Mouse (Mus musculus): ENCODE data around the gene Cmtm1.
A peak's percentile ranks its signal among the peaks of the same experiment; 100 is the strongest.
"Not testable (repeated sequence)": the region's sequence is repeated elsewhere in the genome, so short reads cannot be mapped to it uniquely, and the experiment has no call there.

Gene Cmtm1

DNA sequence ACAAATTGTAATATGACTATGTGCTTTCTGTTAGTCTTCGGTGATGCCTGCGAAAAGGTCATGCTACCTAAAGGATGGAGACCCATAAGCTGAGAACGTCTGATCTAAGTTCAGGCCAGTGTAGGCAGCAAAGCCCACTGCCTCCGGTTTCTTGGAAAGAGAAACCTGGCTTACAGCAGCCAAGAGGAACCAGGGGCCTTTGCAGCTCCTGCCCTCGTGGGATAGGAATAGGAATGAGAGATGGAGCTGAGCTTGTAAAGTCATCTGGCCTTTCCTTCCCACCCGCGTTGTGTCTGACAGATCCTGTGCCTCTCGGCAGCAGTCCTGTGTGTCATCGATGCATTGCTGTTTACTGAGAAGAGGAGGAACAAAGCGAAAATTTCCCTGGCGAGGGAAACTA, 11.3 kb upstream of the Cmtm1 start, which contains the start of gene Gm11020:
Gm11020 (plus strand) TSS at position 301 of the 400 bp plus-strand sequence.
- not testable (repeated sequence) for DNase-seq (ENCODE audit: low read depth)

DNA sequence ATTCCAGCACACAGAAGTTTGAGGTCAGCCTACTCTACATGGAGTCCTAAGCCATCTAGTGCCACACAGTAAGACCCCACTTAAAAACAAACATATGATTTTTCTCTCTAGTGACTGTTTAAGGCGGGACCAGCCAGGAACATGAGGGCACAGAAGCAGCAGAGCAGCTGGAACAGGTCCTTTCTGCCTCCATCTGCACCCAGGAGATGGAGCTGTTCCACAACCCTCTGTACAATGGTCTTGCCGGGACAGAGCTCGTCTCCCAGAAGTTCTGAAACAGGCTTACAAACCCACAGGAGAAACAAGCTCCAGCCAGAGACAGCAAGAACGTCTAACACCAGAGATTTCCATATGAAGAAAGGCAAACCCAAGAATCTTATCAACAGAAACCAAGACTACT, 3.4 kb upstream of the Cmtm1 start:
- DNase-seq (ENCODE audit: low read depth) = no peak

DNA sequence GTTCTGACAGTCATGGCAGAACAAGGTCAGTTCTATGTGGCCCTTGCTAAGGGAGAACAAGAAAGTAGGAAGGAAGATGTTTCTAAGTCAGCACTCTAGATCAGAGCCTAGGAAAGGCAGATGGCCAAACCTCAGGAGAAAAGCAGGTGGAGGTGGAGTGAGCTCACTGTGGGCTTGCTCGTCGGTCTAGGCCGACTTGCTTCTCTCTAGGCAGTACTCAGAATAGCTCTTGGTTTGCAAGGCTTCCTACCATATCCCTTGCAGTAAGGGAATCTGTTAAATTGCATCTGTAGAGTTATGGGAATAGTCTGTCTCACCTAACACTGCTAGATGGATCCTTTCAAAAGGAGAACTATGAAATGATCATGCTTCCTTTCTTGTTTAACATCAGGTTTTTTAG, 2.1 kb upstream of the Cmtm1 start:
- not testable (repeated sequence) for DNase-seq (ENCODE audit: low read depth)

DNA sequence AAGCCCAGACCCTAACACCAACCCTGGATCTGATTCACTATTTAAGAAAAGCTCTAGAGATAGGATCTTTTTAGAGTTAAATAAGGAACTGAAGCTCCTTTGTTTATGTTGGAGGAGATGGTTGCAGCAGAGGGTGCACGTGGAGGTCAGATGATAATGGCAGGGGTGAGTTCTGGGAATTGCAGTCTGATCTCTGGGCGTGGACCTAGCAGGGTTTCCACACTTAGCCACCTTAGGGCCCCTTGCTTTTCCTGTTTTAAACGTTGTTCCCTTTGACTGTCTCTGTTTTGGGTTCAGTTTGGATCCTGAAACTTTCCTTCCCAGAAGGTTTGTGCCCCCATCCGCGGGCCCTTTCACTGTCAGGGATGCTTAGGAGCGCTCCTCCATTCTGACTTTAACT, 1.6 kb downstream of the Cmtm1 start:
- not testable (repeated sequence) for DNase-seq (ENCODE audit: low read depth)

DNA sequence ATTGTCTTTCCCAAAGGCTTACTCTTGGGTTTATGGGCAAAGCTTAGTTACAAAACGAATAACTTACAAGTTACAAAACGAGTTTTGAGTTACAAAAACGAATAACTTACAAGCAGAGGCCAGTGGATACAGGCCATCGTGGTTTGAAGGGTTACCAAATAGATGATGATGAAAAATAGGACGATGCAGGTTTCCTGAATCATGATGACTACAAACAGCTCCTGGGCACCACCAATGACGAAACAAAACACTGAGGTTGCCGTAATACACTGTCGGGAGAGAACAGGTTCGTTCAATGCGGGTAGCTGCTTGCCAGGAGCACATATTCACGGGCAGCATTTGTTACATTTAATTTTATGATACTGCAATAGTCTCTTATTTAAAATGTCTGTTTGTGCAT, 5.0 kb downstream of the Cmtm1 start:
- DNase-seq (ENCODE audit: low read depth) = no peak

DNA sequence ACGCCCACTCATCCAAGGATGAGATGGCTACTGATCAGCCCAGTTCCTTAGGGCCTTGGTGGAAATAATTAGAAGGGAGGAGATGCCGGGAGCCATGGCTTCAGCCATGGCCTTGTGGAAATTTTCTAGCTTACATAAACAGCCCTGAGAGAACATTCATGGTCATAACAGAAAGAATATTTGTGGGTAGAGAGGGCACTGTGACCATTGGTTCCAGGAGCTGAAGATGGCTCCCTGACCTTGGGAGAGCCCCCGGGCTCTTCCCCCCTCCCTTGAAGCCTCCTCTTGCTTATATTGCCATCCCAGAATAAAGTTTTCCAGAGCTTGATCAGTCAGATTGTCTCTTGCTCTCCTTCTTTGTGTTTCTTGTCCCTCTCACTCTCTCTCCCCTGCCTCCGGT, 7.4 kb downstream of the Cmtm1 start:
- not testable (repeated sequence) for DNase-seq (ENCODE audit: low read depth)

DNA sequence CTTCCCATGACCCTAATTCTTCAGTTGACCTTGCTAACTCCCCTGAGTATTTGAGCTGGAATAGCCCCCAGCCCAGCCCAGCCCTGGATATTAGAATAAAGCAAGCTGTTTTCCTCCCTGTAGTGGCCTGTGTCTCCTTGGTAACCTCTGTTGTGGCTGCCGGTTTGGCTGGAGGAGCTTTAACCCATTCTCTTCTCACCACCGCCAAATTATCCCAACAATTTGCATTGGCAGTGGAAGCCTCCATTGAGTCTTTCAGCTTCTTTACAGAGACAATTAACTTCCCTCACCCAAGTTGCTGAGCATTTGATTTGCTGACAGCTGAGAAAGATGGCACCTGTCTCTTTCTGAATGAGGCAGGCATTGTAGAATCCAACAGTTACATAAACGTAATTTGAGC, 8.4 kb downstream of the Cmtm1 start:
- DNase-seq (ENCODE audit: low read depth) = not testable (repeated sequence)

DNA sequence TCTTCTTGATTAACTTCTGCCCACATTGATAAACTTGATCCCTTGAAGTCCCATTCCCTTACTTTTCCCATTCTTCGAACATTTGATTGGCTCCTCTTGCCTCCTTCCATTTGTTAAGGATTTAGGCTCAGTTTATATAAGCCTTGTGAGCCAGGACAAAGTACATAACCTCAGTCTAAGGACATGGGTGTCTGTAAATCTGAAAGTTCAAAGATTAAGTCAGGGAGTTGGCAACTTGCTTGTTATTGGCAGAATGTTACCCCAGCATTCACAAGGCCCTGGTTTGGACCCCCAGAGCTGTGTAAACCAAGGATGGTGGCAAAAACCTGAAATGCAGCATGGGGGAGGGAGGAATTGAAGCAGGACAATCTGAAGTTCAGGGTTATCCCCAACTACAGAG, 15.5 kb downstream of the Cmtm1 start:
- DNase-seq (ENCODE audit: low read depth) = no peak

DNA sequence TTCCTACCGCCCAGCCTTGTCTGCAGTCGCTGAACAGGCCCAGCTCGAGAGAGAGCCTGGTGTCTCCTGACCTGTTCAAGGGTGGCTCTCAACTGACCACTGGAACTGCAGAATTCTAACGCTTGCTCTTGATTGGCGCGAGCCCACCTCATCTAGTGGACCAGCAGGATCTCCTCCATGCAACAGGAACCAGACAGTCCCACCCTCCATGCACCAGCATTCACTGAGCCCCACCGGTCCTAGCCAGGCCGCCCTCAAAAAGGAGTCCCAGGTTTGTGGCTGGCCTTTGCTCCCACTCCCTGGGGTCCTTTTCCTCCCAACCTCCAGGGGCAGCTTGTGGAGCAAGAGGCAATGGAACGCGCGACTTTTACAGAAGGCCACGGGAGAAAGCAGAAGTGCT, 16.9 kb downstream of the Cmtm1 start, which contains the start of gene Cmtm2a:
Cmtm2a (minus strand) TSS at position 101 of the 400 bp plus-strand sequence.
- DNase-seq (ENCODE audit: low read depth) = not testable (repeated sequence)

DNA sequence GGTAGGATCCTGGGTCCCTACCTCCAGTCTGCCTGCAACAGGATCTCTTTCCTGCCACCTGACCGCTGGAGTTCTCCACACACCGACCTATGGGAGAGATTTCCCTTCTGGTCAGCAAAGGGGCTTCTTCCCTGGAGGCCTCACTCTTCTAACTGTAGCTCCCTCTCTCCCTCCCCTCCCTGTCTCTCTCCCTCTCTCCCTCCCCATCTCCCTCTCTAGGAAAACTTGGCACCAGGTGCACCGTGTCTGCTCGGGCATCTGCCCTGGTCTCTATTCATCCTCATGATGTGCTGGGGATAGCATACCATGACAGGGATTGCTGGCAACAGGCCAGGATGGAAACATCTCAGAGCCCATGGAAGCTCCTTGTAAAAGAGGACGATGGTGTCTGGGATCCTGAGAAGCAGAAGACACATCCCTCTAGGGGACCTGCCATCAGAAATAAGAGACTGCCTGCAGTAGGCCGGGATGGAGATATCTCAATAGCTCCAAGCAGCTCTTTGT, 41.0 kb downstream of the Cmtm1 start:
- DNase-seq (ENCODE audit: low read depth) = no peak

DNA sequence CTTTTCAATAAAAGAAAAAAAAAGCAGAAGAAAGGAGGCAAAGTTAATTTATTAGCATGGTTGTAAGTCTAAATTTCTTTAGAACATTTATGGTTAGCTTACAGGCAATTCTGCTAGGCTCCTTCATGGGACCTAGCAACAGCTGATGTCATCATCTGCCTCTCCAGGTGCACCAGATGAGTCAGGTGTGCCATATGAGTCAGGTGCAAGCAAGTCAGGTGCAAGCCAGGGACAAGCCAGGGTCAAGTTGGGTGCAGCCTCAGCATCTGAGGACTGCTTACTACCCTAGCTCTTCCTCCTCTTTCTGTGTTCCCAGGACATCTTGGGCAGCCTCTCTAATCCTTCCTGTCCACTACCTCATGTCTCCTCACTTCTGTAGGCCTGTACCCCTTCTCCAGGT, 41.6 kb downstream of the Cmtm1 start:
- no peak for DNase-seq (ENCODE audit: low read depth)

DNA sequence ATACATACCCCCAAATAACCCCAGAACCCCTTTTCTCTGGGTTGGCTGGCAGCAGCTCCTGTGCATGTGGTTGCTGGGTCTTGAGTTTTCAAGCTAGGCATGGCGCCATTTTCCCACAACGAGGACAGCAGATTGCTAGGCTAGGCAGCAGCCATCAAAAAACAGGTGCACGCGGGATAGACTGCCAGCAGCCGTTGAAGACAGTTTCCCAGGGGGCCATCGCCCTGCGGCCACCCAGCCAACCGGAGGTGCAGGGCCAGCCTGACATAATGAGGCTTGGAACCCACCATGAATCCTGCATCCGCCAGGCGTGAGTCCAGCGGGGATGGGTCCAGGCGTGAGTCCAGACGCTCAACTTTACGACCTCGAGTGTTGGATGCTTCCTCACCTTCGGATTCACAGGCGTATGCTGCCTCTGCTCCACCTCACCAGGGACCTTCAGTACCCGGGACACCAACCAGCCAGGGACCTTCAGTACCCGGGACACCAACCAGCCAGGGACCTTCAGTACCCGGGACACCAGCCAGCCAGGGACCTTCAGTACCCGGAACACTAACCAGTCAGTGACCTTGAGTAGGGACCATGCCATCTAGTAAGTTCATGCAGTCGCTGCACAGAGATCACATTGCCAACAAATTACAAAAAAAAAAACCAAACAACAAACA, 45.5 kb downstream of the Cmtm1 start:
- DNase-seq (ENCODE audit: low read depth) = not testable (repeated sequence)

DNA sequence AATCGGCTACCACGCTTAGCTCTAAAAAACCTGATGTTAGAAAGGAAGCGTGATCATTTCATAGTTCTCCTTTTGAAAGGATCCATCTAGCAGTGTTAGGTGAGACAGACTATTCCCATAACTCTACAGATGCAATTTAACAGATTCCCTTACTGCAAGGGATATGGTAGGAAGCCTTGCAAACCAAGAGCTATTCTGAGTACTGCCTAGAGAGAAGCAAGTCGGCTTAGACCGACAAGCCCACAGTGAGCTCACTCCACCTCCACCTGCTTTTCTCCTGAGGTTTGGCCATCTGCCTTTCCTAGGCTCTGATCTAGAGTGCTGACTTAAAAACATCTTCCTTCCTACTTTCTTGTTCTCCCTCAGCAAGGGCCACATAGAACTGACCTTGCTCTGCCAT, 48.1 kb downstream of the Cmtm1 start:
- DNase-seq (ENCODE audit: low read depth) = not testable (repeated sequence)

DNA sequence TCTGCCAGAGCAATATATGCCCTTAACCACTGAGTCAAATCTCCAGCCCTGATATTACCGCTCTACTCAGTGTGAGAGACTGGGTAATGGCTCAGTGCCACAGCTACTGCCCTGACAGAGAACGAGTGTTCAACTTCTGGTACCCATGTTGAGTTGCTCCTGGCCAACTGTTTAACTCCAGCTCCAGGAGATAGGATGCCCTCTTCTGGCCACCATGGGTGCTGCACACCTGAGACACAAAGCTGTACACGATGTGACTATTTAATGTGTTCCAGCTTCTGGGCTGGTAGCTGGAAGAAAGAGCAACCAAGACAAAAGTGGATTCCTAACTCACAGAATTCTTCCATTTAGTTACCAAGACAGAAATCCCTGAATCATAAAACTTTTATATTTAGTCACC, 56.9 kb downstream of the Cmtm1 start:
- no peak for DNase-seq (ENCODE audit: low read depth)

DNA sequence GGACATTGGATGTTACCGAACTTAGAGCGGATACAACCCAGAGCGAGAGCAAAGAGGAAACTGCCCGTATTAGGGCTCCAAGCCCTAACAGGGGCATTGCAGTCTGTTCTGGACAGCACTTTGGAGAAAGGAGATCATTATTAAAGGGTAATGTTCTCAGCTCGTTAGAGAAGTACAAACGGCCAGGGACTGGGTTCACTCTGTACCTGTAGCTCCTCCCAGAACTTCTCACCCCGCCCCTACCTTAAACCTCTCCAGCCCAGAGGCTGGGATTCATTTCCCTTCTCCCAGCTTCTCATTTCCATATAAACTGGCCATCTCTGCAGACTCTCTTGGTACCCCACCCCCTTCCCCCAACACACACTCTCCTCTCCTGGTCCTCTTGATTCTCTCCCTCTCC, 58.5 kb downstream of the Cmtm1 start:
- DNase-seq (ENCODE audit: low read depth) = no peak

DNA sequence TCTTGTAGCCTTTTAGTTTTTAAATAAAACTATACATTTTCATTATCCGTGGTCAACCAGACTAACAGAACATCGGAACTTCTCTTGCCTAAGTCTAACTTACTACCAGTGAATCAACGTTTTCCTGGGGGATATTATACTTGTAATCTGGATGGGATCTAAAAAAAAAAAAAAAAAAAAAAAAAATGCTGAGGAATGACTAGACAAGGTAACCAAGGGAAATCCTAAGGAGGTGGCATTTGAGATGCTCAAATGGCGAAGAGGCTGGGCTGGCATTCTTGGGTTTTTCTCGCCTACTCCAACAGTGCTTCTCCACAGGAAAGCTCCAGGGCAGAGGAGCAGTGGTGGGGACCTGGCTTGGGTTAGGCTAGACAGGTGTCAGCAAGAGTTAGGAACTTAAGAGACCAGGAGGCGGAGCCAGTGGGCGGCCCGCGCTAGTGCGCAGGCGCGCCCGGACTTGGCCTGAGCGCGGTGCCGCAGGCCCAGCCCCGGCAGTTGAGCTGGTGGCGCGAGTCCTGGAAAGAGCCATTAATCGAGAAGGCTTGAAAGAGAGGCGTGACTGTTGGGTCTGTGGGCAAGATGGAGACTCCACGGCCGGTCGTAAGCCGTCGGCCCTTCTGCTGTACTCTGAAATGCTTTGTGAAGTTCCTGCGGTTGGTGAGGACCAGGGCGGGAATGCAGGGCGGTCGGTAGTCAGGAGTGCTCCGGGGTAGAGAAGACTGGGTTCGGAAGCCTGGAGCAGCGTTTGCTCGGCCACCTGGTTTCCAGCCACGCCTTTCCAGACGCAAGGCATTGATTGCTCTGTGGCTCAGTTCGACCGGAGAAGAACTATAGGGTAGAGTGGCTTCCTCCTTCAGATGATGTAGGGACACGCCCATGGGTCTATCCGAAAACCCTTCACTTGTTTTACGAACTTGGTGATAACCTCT, 59.2 kb downstream of the Cmtm1 start, which contains the start of gene Cklf:
Cklf (plus strand) TSS at position 423 of the 929 bp plus-strand sequence.
- DNase-seq (ENCODE audit: low read depth) = peak; percentile 80

DNA sequence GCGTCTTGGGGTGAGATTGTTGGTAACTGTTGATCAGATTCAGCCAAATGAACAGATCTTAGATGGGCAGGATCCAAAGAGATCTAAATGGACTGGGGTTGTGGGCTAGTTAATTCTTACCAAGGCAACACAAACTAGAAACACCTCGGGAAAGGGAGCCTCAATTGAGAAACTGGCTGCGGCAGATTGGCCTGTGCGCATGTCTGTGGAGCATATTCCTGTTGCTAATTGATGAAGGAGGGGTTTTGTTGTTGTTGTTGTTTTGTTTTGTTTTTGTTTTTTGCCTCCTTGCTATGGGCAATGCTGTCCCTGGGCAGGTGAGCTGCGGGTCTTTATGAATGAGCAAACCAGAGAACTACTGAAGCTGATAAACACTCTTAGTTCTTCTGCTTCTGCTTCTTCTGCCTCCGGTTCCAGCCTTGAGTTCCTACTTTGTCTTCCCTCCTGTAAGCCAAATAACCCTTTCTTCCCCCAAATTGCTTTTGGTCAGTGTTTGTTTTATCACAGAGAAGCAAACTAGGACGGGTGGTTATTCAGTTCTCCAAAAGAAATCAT, 60.4 kb downstream of the Cmtm1 start:
- DNase-seq (ENCODE audit: low read depth) = no peak

DNA sequence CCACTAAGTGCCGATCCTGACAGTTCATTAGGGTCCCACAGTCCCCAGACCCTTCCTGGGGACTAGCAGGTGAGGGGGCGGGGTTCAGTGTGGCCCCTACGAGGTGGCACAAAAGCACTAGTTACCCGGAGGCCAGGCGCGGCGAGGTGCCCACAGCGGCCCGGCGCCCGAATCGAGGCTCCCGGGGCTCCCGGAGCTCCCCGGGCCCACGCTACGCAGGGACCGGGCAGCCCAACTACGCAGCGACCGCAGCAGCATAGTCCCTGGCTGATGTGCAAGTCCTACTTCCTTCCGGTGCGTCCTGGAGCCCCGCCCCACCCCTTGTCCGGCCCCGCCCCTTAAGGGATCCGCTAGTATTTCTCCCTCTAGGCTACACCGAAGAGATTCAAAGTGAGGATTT, 61.7 kb downstream of the Cmtm1 start, which contains the start of gene Tk2:
Tk2 (minus strand) TSS at position 283 of the 400 bp plus-strand sequence.
- peak; percentile 64 for DNase-seq (ENCODE audit: low read depth)

DNA sequence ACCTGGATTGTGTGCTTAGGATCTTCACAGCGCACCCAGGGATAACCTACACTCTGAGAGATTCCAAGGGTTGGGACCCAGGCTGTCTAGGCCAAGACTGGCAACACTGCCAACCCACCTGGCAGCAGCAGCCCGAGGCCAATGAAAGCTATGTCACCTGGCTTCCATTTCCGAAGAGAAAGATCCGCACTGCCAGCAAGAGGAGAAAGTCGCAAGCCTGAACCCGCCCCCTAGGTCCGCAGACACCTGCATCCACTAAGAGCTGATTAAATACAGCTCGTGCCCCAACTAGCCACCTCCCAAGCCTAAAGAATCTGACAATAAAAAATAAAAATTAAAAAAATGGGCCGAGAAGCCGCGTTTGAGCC, 62.1 kb downstream of the Cmtm1 start:
- DNase-seq (ENCODE audit: low read depth) = no peak

DNA sequence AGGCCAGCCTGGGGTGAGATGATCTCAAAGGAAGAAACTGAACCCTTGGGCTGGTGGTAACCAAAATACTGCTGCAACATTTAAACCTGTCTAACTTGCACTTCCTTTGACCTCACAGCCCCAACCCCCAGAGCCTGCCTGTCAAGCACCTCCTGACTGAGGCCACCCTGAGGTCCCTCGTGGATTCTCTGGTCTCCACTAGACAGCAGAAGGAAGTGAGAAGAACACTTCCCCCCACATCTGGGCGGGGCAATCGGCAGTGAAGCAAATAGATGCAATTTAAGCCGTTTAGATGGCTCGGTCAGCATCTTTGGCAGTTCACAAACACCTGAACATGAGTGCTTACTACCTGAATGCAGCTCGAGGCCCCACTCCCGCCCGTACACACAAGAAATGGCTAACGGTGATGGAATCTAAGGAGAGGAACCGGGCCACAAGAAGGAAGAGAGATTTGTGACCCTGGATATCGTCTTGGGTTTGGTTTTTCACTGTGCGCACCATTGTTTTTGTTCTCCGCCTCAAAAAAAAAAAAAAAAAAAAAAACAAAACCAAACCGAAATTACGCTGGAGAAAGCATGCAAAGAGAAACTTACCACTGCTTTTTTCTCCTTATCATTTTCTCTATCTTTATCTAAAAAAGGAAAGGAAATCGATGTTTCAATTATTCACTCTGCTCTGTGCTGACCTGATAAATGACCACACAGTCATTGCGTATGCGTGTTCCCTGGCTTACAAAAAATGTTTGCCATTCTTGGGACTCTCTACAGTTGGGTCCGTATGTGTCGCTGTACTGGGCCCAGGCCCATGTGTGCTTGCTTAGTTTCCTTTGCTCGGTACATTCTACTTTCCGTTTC, 62.7 kb downstream of the Cmtm1 start:
- DNase-seq (ENCODE audit: low read depth) = no peak

DNA sequence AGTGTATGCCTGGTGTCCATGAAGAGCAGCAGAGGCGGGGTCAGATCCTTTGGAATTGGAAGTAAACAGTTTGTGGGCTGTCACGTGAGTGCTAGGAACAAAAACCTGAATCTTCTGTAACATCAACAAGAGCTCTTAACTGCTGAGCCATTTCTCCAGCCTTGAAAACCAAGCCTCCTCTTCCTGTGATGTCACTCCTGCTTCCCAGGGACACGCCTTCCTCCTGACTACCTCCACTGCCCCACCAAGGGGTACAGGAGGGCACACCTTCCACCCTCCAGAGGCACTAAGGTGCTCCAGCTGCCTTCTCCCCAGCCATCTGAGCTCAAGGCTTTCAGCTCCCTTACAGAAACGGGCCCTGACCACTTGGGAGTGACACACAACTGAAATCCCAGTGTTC, 63.3 kb downstream of the Cmtm1 start:
- DNase-seq (ENCODE audit: low read depth) = no peak
